Mouse (Mus musculus): ENCODE data around the gene Wdr46. TPM values are rescaled to one million over a fixed set of nuclear protein-coding genes. Genes with fewer than 3 reads are reported as not detected.
"Not testable (repeated sequence)": the region's sequence is repeated elsewhere in the genome, so short reads cannot be mapped to it uniquely, and the experiment has no call there.

Wdr46 gene
- total RNA-seq, 2 experiments from 2014 or later = 11.2 to 12.0 TPM

GRCm38 (mm10) chr17:33998697-33999096, 58.2 kb downstream of the Wdr46 start:
- not testable (repeated sequence) for DNase-seq (ENCODE audit: low spot score in 2 of 2)
- intact Hi-C loops (cut with DNase I) = loop anchor here (5.0 kb wide), 1 partner anchor 1294 kb away; no protein-coding TSS in a partner anchor

Other genes with a start within 250 kb of the Wdr46 start
- gene March2, start 222.0 kb upstream of the Wdr46 start, total RNA-seq (2021) = 10 to 100 TPM; 86.1 to 87.2 TPM
- 100 to 1,000 TPM; 328 to 343 TPM for gene Rab11b, start 180.1 kb upstream of the Wdr46 start, total RNA-seq (2021)
- 1 to 10 TPM; 3.9 to 4.1 TPM for gene Angptl4, start 158.8 kb upstream of the Wdr46 start, total RNA-seq (2021)
- gene Kank3, start 130.1 kb upstream of the Wdr46 start, total RNA-seq (2021) = 10 to 100 TPM; 37.0 to 39.7 TPM
- gene Rps28, start 116.1 kb upstream of the Wdr46 start, total RNA-seq (2021) = 100 to 1,000 TPM; 675 to 677 TPM
- 100 to 1,000 TPM; 196 to 205 TPM for gene Ndufa7, start 116.1 kb upstream of the Wdr46 start, total RNA-seq (2021)
- 10 to 100 TPM; 28.1 to 28.3 TPM for gene Cd320, start 97.6 kb upstream of the Wdr46 start, total RNA-seq (2021)
- gene Gm7029, start 66.8 kb upstream of the Wdr46 start, total RNA-seq (2021) = not detected
- 1 to 10 TPM; 3.0 to 3.4 TPM for gene Kifc1, start 50.0 kb upstream of the Wdr46 start, total RNA-seq (2021)
- under 1 TPM in 1 of 2 experiments, not detected in 1; 0.57 TPM for gene Platr17, start 35.5 kb upstream of the Wdr46 start, total RNA-seq (2021)
- gene Daxx, start 31.2 kb upstream of the Wdr46 start, total RNA-seq (2021) = 10 to 100 TPM; 26.0 to 26.2 TPM
- gene Tapbp, start 24.8 kb upstream of the Wdr46 start, total RNA-seq (2021) = 10 to 100 TPM; 32.7 to 37.7 TPM
- gene Zbtb22, start 24.8 kb upstream of the Wdr46 start, total RNA-seq (2021) = 10 to 100 TPM; 28.1 to 32.1 TPM
- 10 to 100 TPM; 55.2 to 66.8 TPM for gene Rgl2, start 11.1 kb upstream of the Wdr46 start, total RNA-seq (2021)
- 100 to 1,000 TPM in 1 of 2 experiments, 10 to 100 TPM in 1; 89.7 to 104 TPM for gene Pfdn6, start 317 bp upstream of the Wdr46 start, total RNA-seq (2021)
- gene B3galt4, start 10.8 kb downstream of the Wdr46 start, total RNA-seq (2021) = 1 to 10 TPM; 5.8 to 6.4 TPM
- 10 to 100 TPM; 78.4 to 81.9 TPM for gene Vps52, start 15.2 kb downstream of the Wdr46 start, total RNA-seq (2021)
- 100 to 1,000 TPM; 296 to 299 TPM for gene Rps18, start 15.3 kb downstream of the Wdr46 start, total RNA-seq (2021)
- 10 to 100 TPM; 12.3 to 15.9 TPM for gene H2-K1, start 59.7 kb downstream of the Wdr46 start, total RNA-seq (2021)
- gene Ring1, start 84.0 kb downstream of the Wdr46 start, total RNA-seq (2021) = 10 to 100 TPM; 28.4 to 32.2 TPM
- gene H2-Ke6, start 87.4 kb downstream of the Wdr46 start, total RNA-seq (2021) = 10 to 100 TPM; 33.3 to 35.1 TPM
- 10 to 100 TPM; 96.2 to 98.6 TPM for gene Slc39a7, start 91.0 kb downstream of the Wdr46 start, total RNA-seq (2021)
- 10 to 100 TPM; 79.5 to 83.1 TPM for gene Rxrb, start 91.2 kb downstream of the Wdr46 start, total RNA-seq (2021)
- 10 to 100 TPM; 14.1 to 14.6 TPM for gene Col11a2, start 98.8 kb downstream of the Wdr46 start, total RNA-seq (2021)
- gene H2-Oa, start 151.7 kb downstream of the Wdr46 start, total RNA-seq (2021) = under 1 TPM in 1 of 2 experiments, not detected in 1; 0.34 TPM
- gene H2-DMa, start 178.9 kb downstream of the Wdr46 start, total RNA-seq (2021) = 10 to 100 TPM; 26.0 to 26.5 TPM
- 100 to 1,000 TPM; 178 to 192 TPM for gene Brd2, start 182.0 kb downstream of the Wdr46 start, total RNA-seq (2021)
- under 1 TPM; 0.46 to 0.92 TPM for gene H2-DMb2, start 202.6 kb downstream of the Wdr46 start, total RNA-seq (2021)
- 1 to 10 TPM in 1 of 2 experiments, under 1 TPM in 1; 0.94 to 1.5 TPM for gene H2-DMb1, start 212.4 kb downstream of the Wdr46 start, total RNA-seq (2021)
- gene Tap1, start 246.9 kb downstream of the Wdr46 start, total RNA-seq (2021) = 1 to 10 TPM; 1.5 to 1.8 TPM
- gene Psmb9, start 247.1 kb downstream of the Wdr46 start, total RNA-seq (2021) = 1 to 10 TPM in 1 of 2 experiments, under 1 TPM in 1; 0.53 to 1.4 TPM